Mouse (Mus musculus): Measurements from ENCODE around the gene Dgkd. TPM values are rescaled to one million over a fixed set of nuclear protein-coding genes. Genes with fewer than 3 reads are reported as not detected.

The Dgkd gene
- polyA plus RNA-seq, 1 experiment, result 47.1 TPM

DNA sequence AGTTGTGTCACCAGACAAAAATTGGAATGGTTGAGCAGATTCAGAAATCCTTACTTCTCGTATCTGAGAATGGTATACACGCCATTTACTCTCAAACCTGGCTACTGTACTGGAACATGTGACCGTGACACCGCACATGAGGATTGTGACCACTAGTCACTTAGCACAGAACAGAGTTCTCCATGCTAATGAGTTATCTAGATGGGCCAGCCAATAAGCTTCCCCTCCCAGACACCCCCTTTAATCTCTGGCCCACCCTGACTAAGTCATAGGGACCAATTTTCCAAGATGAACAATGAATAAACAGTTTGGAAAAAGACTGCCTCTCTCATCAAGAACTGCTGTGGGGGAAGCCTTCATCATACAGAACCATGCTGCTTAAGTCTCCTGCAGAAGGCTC, 107.7 kb downstream of the Dgkd start:
- Histone ChIP-seq H3K4me3 (ENCODE audit: low read depth, low read length) (no peak overlapping the region), H3K4me1 (ENCODE audit: control insufficient read depth, insufficient read depth, insufficient read length, low read length) (no peaks in the 10 kb centered on the region), H3K27me3 (ENCODE audit: control insufficient read depth, insufficient read depth, low read length) (no peaks in the 10 kb centered on the region), H3K36me3 (ENCODE audit: control insufficient read depth, insufficient read depth, low read length) (peaks cover 37% of the 10 kb centered on the region), H3K27ac (ENCODE audit: insufficient read depth, low read depth, low read length) (no peak overlapping the region)
- 96% methylated on average over 4 of the region's 4 CpGs for WGBS
- TF ChIP-seq POLR2A (IDR thresholded peaks at IDR 0.05; ENCODE audit: low read depth, low read length) (no peak), CTCF (IDR thresholded peaks at IDR 0.05; ENCODE audit: extremely low read depth, insufficient read length, insufficient replicate concordance, low read depth, low read length) (no peak)

GRCm38 (mm10) chr1:87961459-87962167, 108.5 kb downstream of the Dgkd start:
- Histone ChIP-seq H3K27me3 (ENCODE audit: control insufficient read depth, insufficient read depth, low read length) (no peaks in the 10 kb centered on the region), H3K4me1 (ENCODE audit: control insufficient read depth, insufficient read depth, insufficient read length, low read length) (no peaks in the 10 kb centered on the region), H3K4me3 (ENCODE audit: low read depth, low read length) (no peak overlapping the region), H3K36me3 (ENCODE audit: control insufficient read depth, insufficient read depth, low read length) (peaks cover 33% of the 10 kb centered on the region), H3K27ac (ENCODE audit: insufficient read depth, low read depth, low read length) (no peak overlapping the region)
- WGBS, result 90% methylated on average over 2 of the region's 2 CpGs
- TF ChIP-seq CTCF (IDR thresholded peaks at IDR 0.05; ENCODE audit: extremely low read depth, insufficient read length, insufficient replicate concordance, low read depth, low read length) (no peak), POLR2A (IDR thresholded peaks at IDR 0.05; ENCODE audit: low read depth, low read length) (no peak)

DNA sequence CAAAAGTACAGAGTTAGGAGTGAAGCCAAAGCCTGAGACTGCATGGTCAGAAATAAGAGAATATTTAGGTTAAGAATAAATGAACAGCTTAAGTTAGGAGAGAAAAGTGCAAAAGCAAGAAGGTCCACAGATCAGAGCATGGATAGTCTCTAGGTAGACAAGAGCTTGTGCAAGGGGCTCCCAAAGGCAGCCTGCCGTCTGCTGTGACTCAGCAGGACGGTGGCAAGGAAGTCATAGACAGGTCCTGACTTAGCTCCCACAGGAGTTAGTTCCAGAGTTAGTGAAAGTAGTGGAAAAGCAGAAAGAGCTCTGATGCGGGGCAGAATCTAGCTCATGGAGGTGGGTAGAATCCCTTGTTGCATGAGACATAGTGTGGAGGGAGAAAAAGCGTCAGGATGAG, 117.3 kb downstream of the Dgkd start:
- TF ChIP-seq POLR2A (IDR thresholded peaks at IDR 0.05; ENCODE audit: low read depth, low read length) (no peak), CTCF (IDR thresholded peaks at IDR 0.05; ENCODE audit: extremely low read depth, insufficient read length, insufficient replicate concordance, low read depth, low read length) (no peak)
- Histone ChIP-seq H3K36me3 (ENCODE audit: control insufficient read depth, insufficient read depth, low read length) (peaks cover 34% of the 10 kb centered on the region), H3K4me1 (ENCODE audit: control insufficient read depth, insufficient read depth, insufficient read length, low read length) (no peaks in the 10 kb centered on the region), H3K27me3 (ENCODE audit: control insufficient read depth, insufficient read depth, low read length) (no peaks in the 10 kb centered on the region), H3K27ac (ENCODE audit: insufficient read depth, low read depth, low read length) (no peak overlapping the region), H3K4me3 (ENCODE audit: low read depth, low read length) (no peak overlapping the region)
- WGBS, result 92% methylated on average over 4 of the region's 4 CpGs

GRCm38 (mm10) chr1:87982291-87982690, 129.2 kb downstream of the Dgkd start:
- H3K27me3 ChIP-seq (ENCODE audit: control insufficient read depth, insufficient read depth, low read length), result no peaks in the 10 kb centered on the region
- H3K27ac ChIP-seq (ENCODE audit: insufficient read depth, low read depth, low read length), result no peak overlapping the region
- TF ChIP-seq POLR2A (IDR thresholded peaks at IDR 0.05; ENCODE audit: low read depth, low read length), result no peak
- TF ChIP-seq CTCF (IDR thresholded peaks at IDR 0.05; ENCODE audit: extremely low read depth, insufficient read length, insufficient replicate concordance, low read depth, low read length), result no peak
- no peak overlapping the region for H3K4me3 ChIP-seq (ENCODE audit: low read depth, low read length)
- 82% methylated on average over 4 of the region's 4 CpGs for WGBS
- H3K36me3 ChIP-seq (ENCODE audit: control insufficient read depth, insufficient read depth, low read length), result peaks cover 59% of the 10 kb centered on the region
- H3K4me1 ChIP-seq (ENCODE audit: control insufficient read depth, insufficient read depth, insufficient read length, low read length), result no peaks in the 10 kb centered on the region

GRCm38 (mm10) chr1:87992716-87993115, 139.6 kb downstream of the Dgkd start:
- Histone ChIP-seq H3K27ac (ENCODE audit: insufficient read depth, low read depth, low read length) (no peak overlapping the region), H3K27me3 (ENCODE audit: control insufficient read depth, insufficient read depth, low read length) (no peaks in the 10 kb centered on the region), H3K4me1 (ENCODE audit: control insufficient read depth, insufficient read depth, insufficient read length, low read length) (peaks cover 3% of the 10 kb centered on the region; the same call in 1 of the 2 replicates), H3K4me3 (ENCODE audit: low read depth, low read length) (no peak overlapping the region), H3K36me3 (ENCODE audit: control insufficient read depth, insufficient read depth, low read length) (peaks cover 54% of the 10 kb centered on the region)
- TF ChIP-seq CTCF (IDR thresholded peaks at IDR 0.05; ENCODE audit: extremely low read depth, insufficient read length, insufficient replicate concordance, low read depth, low read length), result no peak
- TF ChIP-seq POLR2A (IDR thresholded peaks at IDR 0.05; ENCODE audit: low read depth, low read length), result no peak
- 92% methylated on average over 2 of the region's 2 CpGs for whole genome bisulfite sequencing

Other genes starting within 250 kb of the Dgkd start
- 24.6 and 36.0 TPM in 2 replicates for gene Inpp5d, start 233.0 kb upstream of the Dgkd start, polyA plus RNA-seq (2012; rRNA removed)
- 9.1 and 12.3 TPM in 2 replicates for gene Atg16l1, start 97.4 kb upstream of the Dgkd start, polyA plus RNA-seq (2012; rRNA removed)
- 0.05 and 0.16 TPM in 2 replicates for gene Sag, start 49.6 kb upstream of the Dgkd start, polyA plus RNA-seq (2012; rRNA removed)
- 4.0 and 7.2 TPM in 2 replicates for gene Usp40, start 155.3 kb downstream of the Dgkd start, polyA plus RNA-seq (2012; rRNA removed)
- gene Ugt1a10, start 202.1 kb downstream of the Dgkd start, polyA plus RNA-seq (2012; rRNA removed), result not detected in 2 replicates
- 0.36 and 0.37 TPM in 2 replicates for gene Ugt1a9, start 217.5 kb downstream of the Dgkd start, polyA plus RNA-seq (2012; rRNA removed)
- gene Ugt1a8, start 234.5 kb downstream of the Dgkd start, polyA plus RNA-seq (2012; rRNA removed), result not detected in 2 replicates
- gene Ugt1a7c, start 241.8 kb downstream of the Dgkd start, polyA plus RNA-seq (2012; rRNA removed), result 57.1 and 60.9 TPM in 2 replicates
- 2.7 and 3.6 TPM in 2 replicates for gene Ugt1a6b, start 250.0 kb downstream of the Dgkd start, polyA plus RNA-seq (2012; rRNA removed)

Measured in small intestine, adult 2 months (tissue).